Mouse (Mus musculus) monocyte, adult 2 months (primary cell): Measurements from ENCODE around the gene Rnf186.

Experiments
- DNase-seq, 2 experiments: peaks; one replicate each; pipeline ENCODE4 v3.0.0; 2022; ENCODE audit warnings: low spot score in 2 of 2, low read depth in 1 of 2

The Rnf186 gene

GRCm38 (mm10) chr4:139011201-139011702 is 44.3 kb downstream of the Rnf186 start:
- DNase-seq: no peak

GRCm38 (mm10) chr4:139013281-139013680 is 46.4 kb downstream of the Rnf186 start:
- no peak for DNase-seq

DNA sequence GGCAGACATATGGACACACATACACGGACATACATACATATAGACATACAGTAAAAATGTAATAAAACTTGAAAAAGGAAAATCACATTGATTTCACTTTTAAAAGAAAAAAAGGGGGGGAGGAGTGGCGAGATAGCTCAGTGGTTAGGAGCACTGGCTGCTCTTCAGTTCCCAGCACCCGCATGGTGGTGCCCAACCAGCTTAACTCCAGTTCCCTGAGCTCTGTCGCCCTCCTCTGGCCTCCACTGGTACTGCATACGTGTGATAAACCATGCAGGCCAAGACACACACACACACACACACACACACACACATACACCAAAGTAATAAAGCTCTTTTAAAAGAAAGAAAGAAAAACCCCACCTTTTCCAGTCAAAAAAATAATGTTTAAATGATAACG is 47.9 kb downstream of the Rnf186 start:
- no peak for DNase-seq
